Mouse (Mus musculus) heart, postnatal 4 days (tissue): ENCODE measurements at regions not wholly inside any gene's neighbourhood (a gene's known extent, or its start where the extent isn't known, plus 50 kb on each side); places are given as distances from the start of the nearest gene placed in this dataset.

Source experiments
- DNase-seq: peaks from one replicate; pipeline ENCODE4 v3.0.0; 2021

GRCm38 (mm10) chr7:79517581-79518337, 51.6 kb upstream of the Polg start:
- no peak for DNase-seq

DNA sequence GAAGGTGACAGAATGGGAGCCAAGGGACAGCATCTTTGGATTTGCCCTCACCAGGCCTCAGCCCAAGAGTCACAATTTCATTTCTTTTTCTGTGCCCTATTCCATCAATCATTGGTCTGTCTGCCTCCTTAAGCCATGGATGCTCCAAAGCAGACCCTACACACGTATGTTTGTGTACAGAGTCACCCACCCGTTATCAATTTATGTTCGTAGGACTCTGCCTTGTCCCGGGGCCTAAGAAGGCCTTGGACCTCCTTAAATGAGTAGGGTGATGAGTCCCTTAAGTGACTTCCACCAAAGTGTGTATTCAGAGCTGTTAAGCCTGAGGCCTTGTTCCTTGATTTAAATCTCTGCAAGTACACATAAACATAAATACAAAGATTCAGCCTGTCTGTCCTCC, 50.1 kb upstream of the Polg start:
- no peak for DNase-seq
